Mouse (Mus musculus) forebrain, postnatal 0 days (tissue): ENCODE data around the gene Wdr66. TPM values are rescaled to one million over a fixed set of nuclear protein-coding genes. Genes with fewer than 3 reads are reported as not detected.

Experiments used
- ATAC-seq: fragments of 200-750 bp; cut with Nextera tagmentation; 2 replicates; pipeline ENCODE4 v1.8.0; 2017; ENCODE audit warnings: mild to moderate bottlenecking, moderate library complexity
- DNase-seq: peaks from one replicate; pipeline ENCODE4 v3.0.0-alpha.2; 2015
- H3K27ac ChIP-seq: fragments of 300-500 bp; sonication (generic); 2 replicates; pipeline ENCODE4 v1.5.1; 2014; ENCODE audit warnings: low read depth, mild to moderate bottlenecking, antibody characterized with exemption, low read length, moderate library complexity, mixed read lengths
- H3K27me3 ChIP-seq: fragments of 300-500 bp; sonication (generic); 2 replicates; pipeline ENCODE4 v1.6.1; 2014; ENCODE audit warnings: mild to moderate bottlenecking, low read length, mixed read lengths; ENCODE audit not compliant: insufficient read depth
- H3K36me3 ChIP-seq: fragments of 300-500 bp; sonication (generic); 2 replicates; pipeline ENCODE4 v1.6.1; 2014; ENCODE audit warnings: mild to moderate bottlenecking, moderate library complexity; ENCODE audit not compliant: insufficient read depth
- H3K4me1 ChIP-seq: fragments of 300-500 bp; sonication (generic); 2 replicates; pipeline ENCODE4 v1.6.1; 2014; ENCODE audit warnings: antibody characterized with exemption; ENCODE audit not compliant: insufficient read depth
- H3K4me2 ChIP-seq: fragments of 300-500 bp; sonication (generic); 2 replicates; pipeline ENCODE4 v1.6.1; 2014; ENCODE audit warnings: low read depth, mild to moderate bottlenecking, moderate library complexity
- H3K4me3 ChIP-seq: fragments of 300-500 bp; sonication (generic); 2 replicates; pipeline ENCODE4 v1.5.1; 2014; ENCODE audit warnings: low read depth, low read length, mixed read lengths
- H3K9ac ChIP-seq: fragments of 300-500 bp; sonication (generic); 2 replicates; pipeline ENCODE4 v1.6.1; 2014; ENCODE audit warnings: mild to moderate bottlenecking
- H3K9me3 ChIP-seq: fragments of 300-500 bp; sonication (generic); 2 replicates; pipeline ENCODE4 v1.6.1; 2016; ENCODE audit warnings: low read length
- CTCF ChIP-seq: sonication (generic); IDR thresholded peaks from 2 replicates; pipeline ENCODE4 v1.5.1; 2016; ENCODE audit warnings: antibody characterized with exemption, control low read depth, low read depth
- WGBS: fragments of 180-500 bp; shearing (Covaris S2); extraction: QIAGEN DNeasy Blood & Tissue Kit; methylation state at CpG from one replicate; pipeline ENCODE4 v1.1.7; 2014; 5-methylcytosine and 5-hydroxymethylcytosine counted together
- polyA plus RNA-seq: library from polyadenylated mRNA; unstranded; fragments of >200 nt; fragmentation: Nextera tagmentation; extraction: Ambion mirVana; gene quantifications from 2 replicates; pipeline ENCODE4 v1.2.1, GENCODE M21; 2015
- total RNA-seq: library from RNA; depleted of rRNA; stranded (reverse); fragments of >200 nt; gene quantifications from 2 replicates; pipeline ENCODE4 v1.2.3, GENCODE M21; 2014

Wdr66 gene
- total and polyA plus RNA-seq, 2 experiments from 2014 or later = 2.0 to 4.4 TPM

DNA sequence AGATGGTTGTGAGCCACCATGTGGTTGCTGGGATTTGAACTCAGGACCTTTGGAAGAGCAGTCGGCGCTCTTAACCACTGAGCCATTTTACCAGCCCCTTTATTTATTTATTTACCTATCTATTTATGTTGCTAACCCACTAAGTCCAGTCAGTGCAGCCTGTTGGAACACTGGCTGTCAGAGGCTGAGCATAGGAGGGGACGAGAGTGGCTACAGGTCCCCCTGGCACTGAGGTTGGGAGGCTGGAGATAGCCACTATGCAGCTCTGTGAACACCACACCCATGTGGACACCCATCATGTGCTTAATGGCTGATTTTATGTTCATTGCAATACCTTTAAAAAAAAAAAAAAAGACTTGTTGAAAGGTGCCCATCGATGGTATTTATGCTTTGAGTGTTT lies 27.3 kb downstream of the Wdr66 start:
- ATAC-seq (no peak), DNase-seq (no peak)
- Histone ChIP-seq H3K4me3 (no peak overlapping the region), H3K4me1 (peaks cover 14% of the 10 kb centered on the region), H3K9ac (no peak overlapping the region), H3K27me3 (no peaks in the 10 kb centered on the region), H3K9me3 (no peaks in the 10 kb centered on the region), H3K36me3 (no peaks in the 10 kb centered on the region), H3K27ac (peak overlapping the region; percentile 71), H3K4me2 (peak overlapping the region; percentile 37; the same call in 1 of the 2 replicates)
- WGBS = 82% methylated on average over 4 of the region's 4 CpGs
- TF ChIP-seq CTCF = no peak

GRCm38 (mm10) chr5:123281336-123282136 lies 29.6 kb downstream of the Wdr66 start:
- 0 out of 2 replicates have a peak, but pooled peaks cover 6% of the 10 kb centered on the region for H3K4me1 ChIP-seq

DNA sequence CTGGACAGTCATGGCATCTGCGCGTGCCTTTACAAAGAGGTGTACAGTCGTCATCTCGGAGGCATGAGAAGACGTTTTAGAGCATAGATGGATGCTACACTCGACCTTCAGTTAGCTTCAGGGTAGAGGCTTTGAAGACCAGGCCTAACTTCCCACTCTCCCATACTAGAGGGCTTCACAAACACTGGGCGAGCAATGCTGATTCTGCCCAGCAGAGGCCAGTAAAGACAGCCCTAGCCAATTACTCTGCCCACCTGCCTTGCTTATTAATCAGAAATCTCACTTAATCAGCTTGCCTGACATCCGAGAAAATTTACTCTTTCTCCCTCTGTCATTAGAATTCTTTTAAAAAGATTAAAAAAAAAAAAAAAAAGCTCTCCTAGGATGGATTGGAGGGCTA lies 33.3 kb downstream of the Wdr66 start:
- 0 out of 2 replicates have a peak, but pooled peaks cover 3% of the 10 kb centered on the region for H3K9me3 ChIP-seq
- no peak overlapping the region for H3K27ac ChIP-seq
- DNase-seq = peak; percentile 66
- ATAC-seq = peak; percentile 65; the same call in 1 of the 2 replicates
- H3K4me2 ChIP-seq = no peak overlapping the region
- 40% methylated on average over 8 of the region's 8 CpGs for WGBS
- peak; percentile 75 for TF ChIP-seq CTCF
- H3K27me3 ChIP-seq = no peaks in the 10 kb centered on the region
- no peaks in the 10 kb centered on the region for H3K4me1 ChIP-seq
- no peak overlapping the region for H3K4me3 ChIP-seq
- H3K9ac ChIP-seq = no peak overlapping the region
- H3K36me3 ChIP-seq = no peaks in the 10 kb centered on the region

More at GRCm38 (mm10) chr5:123281336-123282136, 29.6 kb downstream of the Wdr66 start:
- H3K36me3 ChIP-seq = no peaks in the 10 kb centered on the region
- no peak overlapping the region for H3K4me2 ChIP-seq
- H3K4me3 ChIP-seq = no peak overlapping the region
- ATAC-seq = no peak
- no peaks in the 10 kb centered on the region for H3K9me3 ChIP-seq
- H3K27me3 ChIP-seq = no peaks in the 10 kb centered on the region
- no peak for TF ChIP-seq CTCF
- no peak for DNase-seq
- WGBS = 67% methylated on average over 9 of the region's 9 CpGs
- no peak overlapping the region for H3K27ac ChIP-seq
- no peak overlapping the region for H3K9ac ChIP-seq

- H3K27ac ChIP-seq = no peak overlapping the region
- 0 out of 2 replicates have a peak, but pooled peaks have one; percentile 22 for TF ChIP-seq CTCF
- no peaks in the 10 kb centered on the region for H3K4me1 ChIP-seq
- ATAC-seq (no peak), DNase-seq (no peak)
- H3K9me3 ChIP-seq = 0 out of 2 replicates have a peak, but pooled peaks cover 3% of the 10 kb centered on the region
- H3K9ac ChIP-seq = no peak overlapping the region
- 92% methylated on average over 5 of the region's 5 CpGs for whole genome bisulfite sequencing
- no peak overlapping the region for H3K4me3 ChIP-seq
- H3K4me2 ChIP-seq = no peak overlapping the region
- H3K36me3 ChIP-seq = no peaks in the 10 kb centered on the region
- no peaks in the 10 kb centered on the region for H3K27me3 ChIP-seq
Observed at GRCm38 (mm10) chr5:123288079-123288478, 36.2 kb downstream of the Wdr66 start.

DNA sequence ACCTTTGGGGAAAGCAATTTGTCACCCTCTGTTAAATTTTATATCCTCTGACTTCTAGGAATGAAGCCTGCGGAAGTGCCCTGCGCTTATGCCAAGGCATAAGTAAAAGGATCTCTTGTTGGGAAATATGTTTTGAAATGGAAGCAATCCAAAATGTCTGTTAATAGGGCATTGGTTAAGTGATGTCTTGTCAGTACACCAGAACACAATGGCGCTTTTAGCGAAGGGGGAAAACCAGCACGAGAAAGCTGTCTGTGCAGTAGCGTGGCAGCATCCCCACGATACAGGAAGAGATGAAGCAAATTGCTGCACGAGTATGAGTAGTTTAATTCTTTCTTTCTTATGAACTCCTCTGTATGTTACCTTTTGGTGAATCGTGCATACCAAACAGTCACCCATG lies 42.8 kb downstream of the Wdr66 start:
- 47% methylated on average over 9 of the region's 9 CpGs for WGBS

DNA sequence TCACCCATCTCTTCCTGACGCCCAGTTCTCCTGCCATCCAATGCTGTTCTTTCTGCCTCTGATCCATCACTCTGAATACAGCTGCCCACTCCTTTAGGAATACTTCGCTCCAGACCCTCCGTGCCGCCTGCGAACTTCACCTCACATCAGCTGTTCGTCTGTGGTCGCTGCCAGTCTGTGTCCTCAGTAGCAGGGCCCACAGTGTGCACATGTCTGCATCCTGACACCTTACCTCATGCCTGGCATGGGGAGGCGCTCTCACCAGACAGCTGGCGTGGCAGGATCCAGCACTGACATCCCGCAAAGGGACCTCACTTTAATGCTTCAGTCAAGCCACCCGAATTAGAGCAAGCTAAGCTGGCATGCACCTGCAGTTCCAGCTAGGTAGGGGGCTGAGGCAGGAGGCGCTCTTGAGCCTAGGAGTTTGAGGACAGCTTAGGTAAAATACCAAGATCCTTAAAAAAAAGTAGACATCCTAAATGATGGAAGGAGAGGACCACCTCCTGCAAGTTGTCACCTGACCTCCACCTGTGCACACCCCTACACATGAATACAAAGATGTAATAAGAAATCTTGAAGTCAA lies 44.4 kb downstream of the Wdr66 start:
- ATAC-seq (no peak), DNase-seq (peak; percentile 20)
- no peak overlapping the region for H3K9ac ChIP-seq
- no peak overlapping the region for H3K4me3 ChIP-seq
- 66% methylated on average over 12 of the region's 12 CpGs for WGBS
- TF ChIP-seq CTCF = peak; percentile 43
- no peaks in the 10 kb centered on the region for H3K36me3 ChIP-seq
- H3K4me1 ChIP-seq = peaks cover 10% of the 10 kb centered on the region
- H3K4me2 ChIP-seq = no peak overlapping the region
- H3K27me3 ChIP-seq = no peaks in the 10 kb centered on the region
- H3K9me3 ChIP-seq = no peaks in the 10 kb centered on the region
- H3K27ac ChIP-seq = no peak overlapping the region

More for the DNA sequence above, 42.8 kb downstream of the Wdr66 start:
- peak; percentile 38 for DNase-seq
- Histone ChIP-seq H3K27me3 (no peaks in the 10 kb centered on the region), H3K36me3 (no peaks in the 10 kb centered on the region), H3K4me3 (no peak overlapping the region), H3K9me3 (no peaks in the 10 kb centered on the region), H3K4me1 (no peaks in the 10 kb centered on the region), H3K4me2 (no peak overlapping the region), H3K9ac (no peak overlapping the region), H3K27ac (no peak overlapping the region)
- ATAC-seq = peak; percentile 58; the same call in 1 of the 2 replicates
- no peak for TF ChIP-seq CTCF
